Mouse (Mus musculus): ENCODE measurements around the gene Lrrc23. TPM values are rescaled to one million over a fixed set of nuclear protein-coding genes. Genes with fewer than 3 reads are reported as not detected.
"Not testable (repeated sequence)": the region's sequence is repeated elsewhere in the genome, so short reads cannot be mapped to it uniquely, and the experiment has no call there.

The Lrrc23 gene
- polyA plus RNA-seq, 1 experiment from 2014 or later = 0.92 TPM

DNA sequence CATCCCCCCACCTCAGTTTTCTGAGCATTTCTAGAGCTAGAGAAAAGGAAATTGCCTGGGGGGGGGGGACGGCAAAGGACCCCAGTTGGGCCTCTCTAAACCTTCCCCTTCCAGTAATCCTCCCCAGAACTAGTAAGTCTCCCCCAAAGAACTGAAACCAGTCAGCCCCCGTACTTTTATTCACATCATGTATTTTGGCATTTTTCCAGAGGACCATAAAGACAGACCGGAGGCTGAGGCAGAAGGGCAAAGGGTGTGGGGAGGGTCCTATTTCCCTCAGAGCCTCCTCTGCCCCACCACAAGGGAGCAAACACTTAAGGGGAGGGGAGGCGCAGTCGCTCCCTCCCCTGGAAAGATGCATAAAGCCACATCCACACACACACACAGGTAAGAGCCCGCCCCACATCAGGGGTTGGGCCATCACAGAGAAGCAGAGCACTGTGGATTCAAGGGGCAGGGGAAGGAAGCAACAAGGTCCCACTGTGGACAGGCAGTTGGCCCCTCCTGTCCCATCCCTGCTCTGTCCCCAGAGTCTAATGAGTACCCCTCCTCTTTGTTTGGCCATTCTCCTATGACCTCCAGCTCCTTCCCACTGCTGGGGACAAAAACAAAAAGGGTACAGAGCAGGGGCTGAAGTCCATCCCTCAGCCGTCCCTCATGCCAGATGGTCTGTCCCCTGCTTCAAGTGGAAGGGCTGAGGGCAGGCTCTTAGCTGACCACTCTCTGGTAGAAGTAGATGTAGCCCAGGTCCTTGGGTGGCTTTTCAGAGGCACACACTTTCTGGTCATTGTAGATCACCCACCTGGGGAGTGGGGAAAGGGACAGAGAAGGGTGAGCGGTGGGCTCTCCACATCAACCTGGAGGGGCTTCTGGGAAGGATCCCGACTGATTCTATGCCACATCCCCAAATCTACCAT is 35.6 kb upstream of the Lrrc23 start:
- H3K27ac ChIP-seq (ENCODE audit: low read depth, low read length) = no peak overlapping the region
- no peak overlapping the region for H3K4me3 ChIP-seq (ENCODE audit: low read depth, low read length)
- no peak overlapping the region for H3K4me2 ChIP-seq (ENCODE audit: low read depth, low read length)
- peaks cover 48% of the 10 kb centered on the region for H3K36me3 ChIP-seq (ENCODE audit: control insufficient read depth, insufficient read depth, low read length)
- no peak overlapping the region for H3K9ac ChIP-seq (replicated peaks; ENCODE audit: low read depth, low read length)
- WGBS = 59% methylated on average over 9 of the region's 9 CpGs
- H3K4me1 ChIP-seq (ENCODE audit: control insufficient read depth, insufficient read depth, low read length) = peaks cover 17% of the 10 kb centered on the region
- no peaks in the 10 kb centered on the region for H3K27me3 ChIP-seq (ENCODE audit: control insufficient read depth, insufficient read depth, low read length)
- no peaks in the 10 kb centered on the region for H3K9me3 ChIP-seq (ENCODE audit: control insufficient read depth, low read length)
- ATAC-seq (ENCODE audit: low read depth) = no peak

DNA sequence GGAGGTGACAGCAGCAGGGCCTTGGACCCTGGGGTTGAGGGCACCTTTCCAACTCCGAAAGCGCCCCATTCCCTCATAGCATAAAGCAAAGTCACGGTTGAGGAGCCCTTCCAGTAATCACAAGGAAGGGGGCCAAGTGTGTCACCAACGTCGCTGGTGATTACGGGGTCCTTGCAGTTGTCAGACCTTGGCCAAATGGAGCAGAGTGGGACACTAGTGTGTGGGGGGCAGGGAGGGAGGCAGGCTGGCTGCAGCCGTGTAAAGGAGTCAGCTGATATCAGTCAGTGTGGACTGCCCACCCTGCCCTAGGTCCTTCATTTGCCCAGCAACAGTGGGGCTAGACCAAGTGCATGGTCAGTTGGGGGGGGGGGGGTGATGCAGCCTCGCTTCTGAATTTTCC is 34.9 kb upstream of the Lrrc23 start:
- Histone ChIP-seq H3K4me1 (ENCODE audit: control insufficient read depth, insufficient read depth, low read length) (peaks cover 24% of the 10 kb centered on the region), H3K9me3 (ENCODE audit: control insufficient read depth, low read length) (no peaks in the 10 kb centered on the region), H3K9ac (replicated peaks; ENCODE audit: low read depth, low read length) (no peak overlapping the region), H3K27me3 (ENCODE audit: control insufficient read depth, insufficient read depth, low read length) (no peaks in the 10 kb centered on the region), H3K36me3 (ENCODE audit: control insufficient read depth, insufficient read depth, low read length) (peaks cover 42% of the 10 kb centered on the region), H3K27ac (ENCODE audit: low read depth, low read length) (peak overlapping the region; percentile 88; the same call in 1 of the 2 replicates), H3K4me3 (ENCODE audit: low read depth, low read length) (peak overlapping the region; percentile 62; the same call in 1 of the 2 replicates), H3K4me2 (ENCODE audit: low read depth, low read length) (peak overlapping the region; percentile 87; the same call in 1 of the 2 replicates)
- 33% methylated on average over 7 of the region's 8 CpGs for WGBS
- ATAC-seq (ENCODE audit: low read depth) = peak; percentile 36

DNA sequence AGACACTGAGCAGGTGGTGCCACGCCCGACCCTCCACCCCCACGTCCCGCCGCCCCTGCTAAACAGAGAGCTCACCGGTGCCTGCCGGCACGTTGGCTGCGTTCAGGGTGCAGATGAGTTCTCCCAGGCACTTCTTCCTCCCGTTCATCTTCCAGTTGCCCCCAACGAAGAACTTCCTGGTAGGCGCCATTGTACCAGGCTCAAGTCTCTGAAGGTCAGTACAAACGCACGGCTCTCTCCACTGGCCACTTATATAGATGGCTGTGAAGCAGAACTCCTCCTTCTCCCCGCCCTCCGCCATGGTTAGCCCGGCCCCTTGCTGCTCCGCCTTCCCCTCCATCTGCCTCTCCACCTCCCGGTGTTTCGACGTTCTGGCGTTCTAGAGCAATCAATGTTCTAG is 34.4 kb upstream of the Lrrc23 start, which contains the start of gene Tpi1:
Gene Tpi1 (minus strand): TSS at position 364 of the 400 bp plus-strand sequence.
- Histone ChIP-seq H3K4me2 (ENCODE audit: low read depth, low read length) (peak within 1 kb of the TSS; percentile 87), H3K36me3 (ENCODE audit: control insufficient read depth, insufficient read depth, low read length) (peaks cover 37% of the 10 kb centered on the region), H3K4me1 (ENCODE audit: control insufficient read depth, insufficient read depth, low read length) (peaks cover 26% of the 10 kb centered on the region), H3K4me3 (ENCODE audit: low read depth, low read length) (peak within 1 kb of the TSS; percentile 62), H3K27ac (ENCODE audit: low read depth, low read length) (peak within 1 kb of the TSS; percentile 88), H3K9me3 (ENCODE audit: control insufficient read depth, low read length) (no peaks in the 10 kb centered on the region), H3K9ac (replicated peaks; ENCODE audit: low read depth, low read length) (peak within 1 kb of the TSS; percentile 75), H3K27me3 (ENCODE audit: control insufficient read depth, insufficient read depth, low read length) (no peaks in the 10 kb centered on the region)
- WGBS = under 1% methylated on average over 22 of the region's 22 CpGs
- peak; percentile 88 for ATAC-seq (ENCODE audit: low read depth)

DNA sequence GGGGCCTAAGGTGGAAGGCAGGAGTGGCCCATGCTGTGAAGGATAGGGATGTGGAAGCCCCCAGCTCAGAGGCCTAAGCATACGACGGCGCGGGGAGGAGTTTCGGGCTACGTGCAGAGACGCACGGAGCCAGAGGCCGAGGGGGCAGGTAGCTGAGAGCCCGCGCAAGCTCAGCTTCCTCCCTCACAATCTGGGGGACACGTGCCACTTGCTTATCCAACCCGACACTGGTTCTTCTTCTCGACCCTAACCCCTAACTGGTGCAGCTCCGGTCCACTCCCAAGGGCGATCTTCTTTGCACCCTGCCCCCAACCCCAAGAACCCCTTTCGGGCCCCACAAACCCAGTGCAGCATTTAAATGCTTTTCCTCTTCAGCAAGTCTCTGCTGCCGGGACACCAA is 34.0 kb upstream of the Lrrc23 start:
- Histone ChIP-seq H3K36me3 (ENCODE audit: control insufficient read depth, insufficient read depth, low read length) (peaks cover 32% of the 10 kb centered on the region), H3K4me1 (ENCODE audit: control insufficient read depth, insufficient read depth, low read length) (peaks cover 26% of the 10 kb centered on the region), H3K9me3 (ENCODE audit: control insufficient read depth, low read length) (no peaks in the 10 kb centered on the region), H3K27me3 (ENCODE audit: control insufficient read depth, insufficient read depth, low read length) (no peaks in the 10 kb centered on the region), H3K4me3 (ENCODE audit: low read depth, low read length) (peak overlapping the region; percentile 62), H3K9ac (replicated peaks; ENCODE audit: low read depth, low read length) (peak overlapping the region; percentile 75), H3K4me2 (ENCODE audit: low read depth, low read length) (peak overlapping the region; percentile 87), H3K27ac (ENCODE audit: low read depth, low read length) (peak overlapping the region; percentile 88)
- ATAC-seq (ENCODE audit: low read depth) = peak; percentile 81
- WGBS = under 1% methylated on average over 18 of the region's 18 CpGs

DNA sequence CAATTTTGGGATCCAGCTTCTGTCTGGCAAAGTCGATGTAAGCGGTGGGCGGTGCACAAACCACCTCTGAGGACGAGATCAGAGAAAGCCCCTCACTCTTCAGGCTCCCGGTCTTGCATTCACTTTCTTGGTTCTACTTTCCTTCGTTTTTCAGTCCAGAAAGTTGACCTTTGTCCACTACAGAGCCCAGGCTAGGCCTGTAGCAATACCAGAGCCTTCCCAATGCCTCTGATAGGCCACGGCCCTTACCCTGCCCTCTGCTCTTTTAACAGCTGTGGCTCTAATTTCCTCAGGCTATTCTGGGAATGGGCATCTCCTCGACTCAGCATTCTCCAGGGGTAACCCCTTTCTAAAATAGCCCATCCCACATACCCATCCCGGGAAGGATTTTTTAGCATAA is 33.3 kb upstream of the Lrrc23 start:
- ATAC-seq (ENCODE audit: low read depth) = no peak
- H3K36me3 ChIP-seq (ENCODE audit: control insufficient read depth, insufficient read depth, low read length) = peaks cover 26% of the 10 kb centered on the region
- 21% methylated on average over 9 of the region's 9 CpGs for WGBS
- peaks cover 26% of the 10 kb centered on the region for H3K4me1 ChIP-seq (ENCODE audit: control insufficient read depth, insufficient read depth, low read length)
- H3K9ac ChIP-seq (replicated peaks; ENCODE audit: low read depth, low read length) = peak overlapping the region; percentile 75
- H3K27me3 ChIP-seq (ENCODE audit: control insufficient read depth, insufficient read depth, low read length) = no peaks in the 10 kb centered on the region
- H3K9me3 ChIP-seq (ENCODE audit: control insufficient read depth, low read length) = no peaks in the 10 kb centered on the region
- H3K4me3 ChIP-seq (ENCODE audit: low read depth, low read length) = peak overlapping the region; percentile 62
- H3K27ac ChIP-seq (ENCODE audit: low read depth, low read length) = peak overlapping the region; percentile 88; the same call in 1 of the 2 replicates
- peak overlapping the region; percentile 87 for H3K4me2 ChIP-seq (ENCODE audit: low read depth, low read length)

DNA sequence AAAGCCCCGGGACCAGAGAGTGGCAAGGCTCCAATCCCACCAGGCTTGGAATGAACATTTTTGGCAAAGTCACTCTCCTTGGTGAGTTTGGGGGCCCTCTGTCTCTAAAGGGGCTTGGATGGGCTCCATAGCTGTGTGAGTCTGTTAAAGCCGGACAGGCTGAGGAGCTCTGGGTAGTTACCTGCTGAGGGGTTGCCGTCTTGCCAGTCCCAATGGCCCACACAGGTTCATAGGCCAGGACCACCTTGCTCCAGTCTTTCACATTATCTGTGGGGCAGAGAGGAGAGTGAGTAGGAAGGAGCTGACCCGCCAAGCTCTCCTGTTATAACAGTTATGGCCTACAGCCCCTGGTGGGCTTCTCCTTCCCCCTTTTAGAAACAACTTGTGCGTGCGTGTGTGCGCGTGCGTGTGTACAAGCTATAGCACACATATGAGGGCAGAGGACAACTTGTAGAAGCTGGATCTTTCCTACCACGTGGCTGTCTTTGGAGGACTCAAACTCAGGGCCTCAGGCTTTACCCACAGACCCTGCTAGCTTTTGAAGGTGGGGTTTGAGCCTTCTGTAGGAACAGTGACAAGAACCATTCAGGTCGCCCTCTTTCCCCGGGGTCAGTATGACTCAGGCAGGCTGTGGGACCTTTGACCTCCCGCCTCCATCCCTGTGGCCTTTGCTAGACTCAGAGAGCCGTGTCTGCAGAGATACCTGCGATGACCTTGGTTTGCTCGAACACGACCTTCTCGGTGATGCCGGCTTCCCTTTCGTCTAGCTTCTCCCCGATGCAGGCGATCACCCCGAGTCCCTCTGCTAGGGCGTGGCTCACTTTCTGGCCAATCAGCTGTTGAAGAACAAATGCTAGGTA is 32.4 kb upstream of the Lrrc23 start:
- Histone ChIP-seq H3K4me2 (ENCODE audit: low read depth, low read length) (peak overlapping the region; percentile 87), H3K27ac (ENCODE audit: low read depth, low read length) (no peak overlapping the region), H3K9ac (replicated peaks; ENCODE audit: low read depth, low read length) (no peak overlapping the region), H3K9me3 (ENCODE audit: control insufficient read depth, low read length) (no peaks in the 10 kb centered on the region), H3K4me1 (ENCODE audit: control insufficient read depth, insufficient read depth, low read length) (peaks cover 26% of the 10 kb centered on the region), H3K4me3 (ENCODE audit: low read depth, low read length) (peak overlapping the region; percentile 62; the same call in 1 of the 2 replicates), H3K27me3 (ENCODE audit: control insufficient read depth, insufficient read depth, low read length) (no peaks in the 10 kb centered on the region), H3K36me3 (ENCODE audit: control insufficient read depth, insufficient read depth, low read length) (peaks cover 17% of the 10 kb centered on the region)
- ATAC-seq (ENCODE audit: low read depth) = no peak
- WGBS = 90% methylated on average over 24 of the region's 24 CpGs

DNA sequence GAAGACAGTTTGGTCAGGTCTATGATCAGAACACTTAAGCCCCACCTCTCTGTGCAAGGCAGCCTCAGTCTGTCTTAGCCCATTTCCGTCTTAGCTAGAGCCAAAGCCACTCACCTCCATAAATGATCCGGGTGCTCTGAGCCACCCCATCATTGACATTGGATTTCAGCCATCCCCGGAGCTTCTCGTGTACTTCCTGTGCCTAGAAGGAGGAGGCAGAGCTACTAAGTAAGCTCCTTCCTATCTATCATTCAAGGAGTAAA is 31.8 kb upstream of the Lrrc23 start:
- Histone ChIP-seq H3K27ac (ENCODE audit: low read depth, low read length) (no peak overlapping the region), H3K4me3 (ENCODE audit: low read depth, low read length) (no peak overlapping the region), H3K27me3 (ENCODE audit: control insufficient read depth, insufficient read depth, low read length) (no peaks in the 10 kb centered on the region), H3K4me1 (ENCODE audit: control insufficient read depth, insufficient read depth, low read length) (peaks cover 26% of the 10 kb centered on the region), H3K9ac (replicated peaks; ENCODE audit: low read depth, low read length) (no peak overlapping the region), H3K36me3 (ENCODE audit: control insufficient read depth, insufficient read depth, low read length) (peaks cover 11% of the 10 kb centered on the region), H3K4me2 (ENCODE audit: low read depth, low read length) (no peak overlapping the region), H3K9me3 (ENCODE audit: control insufficient read depth, low read length) (no peaks in the 10 kb centered on the region)
- ATAC-seq (ENCODE audit: low read depth) = no peak
- 90% methylated on average over 4 of the region's 4 CpGs for WGBS

DNA sequence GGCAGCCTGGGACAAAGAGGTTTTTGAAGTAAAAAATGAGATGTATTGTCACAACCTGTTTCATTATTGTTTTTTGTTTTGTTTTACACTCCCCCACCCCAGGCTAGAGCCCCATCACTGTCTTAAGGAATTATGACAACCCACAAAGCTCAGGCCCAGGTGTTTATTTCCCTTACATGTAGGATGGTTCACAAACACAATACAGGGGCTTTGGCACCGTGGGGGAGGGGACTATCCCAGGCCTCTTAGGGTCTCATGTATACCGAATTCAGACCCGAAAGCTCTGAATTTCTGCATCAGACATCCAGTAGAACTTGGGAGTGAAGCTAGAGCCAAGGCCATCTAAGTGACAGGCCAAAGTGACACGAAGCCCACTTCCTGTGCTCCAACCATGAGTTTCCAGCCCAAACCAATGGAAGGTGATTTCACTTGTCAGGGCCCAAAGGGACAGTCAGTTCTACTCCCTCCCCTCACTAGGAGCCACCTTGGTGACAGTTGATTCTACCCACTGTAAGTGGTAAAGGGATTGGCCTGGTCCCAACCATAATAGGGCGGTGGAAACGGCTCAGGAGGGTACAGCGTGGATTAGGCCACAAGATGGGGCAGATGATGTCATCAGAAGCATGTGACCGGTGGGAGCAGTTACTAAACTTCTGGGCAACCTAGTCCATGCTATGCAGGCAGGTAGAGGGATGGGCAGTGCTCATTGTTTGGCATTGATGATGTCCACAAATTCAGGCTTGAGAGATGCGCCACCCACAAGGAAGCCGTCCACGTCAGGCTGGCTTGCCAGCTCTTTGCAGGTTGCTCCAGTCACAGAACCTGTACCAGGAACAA is 31.3 kb upstream of the Lrrc23 start:
- H3K27me3 ChIP-seq (ENCODE audit: control insufficient read depth, insufficient read depth, low read length); ATAC-seq (ENCODE audit: low read depth); H3K27ac ChIP-seq (ENCODE audit: low read depth, low read length); H3K9ac ChIP-seq (replicated peaks; ENCODE audit: low read depth, low read length); H3K4me2 ChIP-seq (ENCODE audit: low read depth, low read length); H3K36me3 ChIP-seq (ENCODE audit: control insufficient read depth, insufficient read depth, low read length); H3K9me3 ChIP-seq (ENCODE audit: control insufficient read depth, low read length); H3K4me3 ChIP-seq (ENCODE audit: low read depth, low read length): not testable (repeated sequence)
- WGBS = 86% methylated on average over 10 of the region's 11 CpGs
- peaks cover 30% of the 10 kb centered on the region for H3K4me1 ChIP-seq (ENCODE audit: control insufficient read depth, insufficient read depth, low read length)

All from neural tube, embryonic 14.5 days (tissue).